ENCODE assay signal across 9 mouse cellular contexts in genomic region chr3:145292337-145293134, GRCm38 (mm10). TPM values are rescaled to one million over a fixed set of nuclear protein-coding genes. Genes with fewer than 3 reads are reported as not detected.
DNase-seq lines count a peak whose midpoint lies in the region; ATAC-seq and TF ChIP-seq lines count a peak whose summit lies in the region.
"Had no signal": no experiment of that assay in that cellular context is flagged by ENCODE, and none has a peak within 500 bp of the region (broad histone marks: within the 10 kb centered on the region; RNA-seq: fewer than 3 reads in every experiment).

Gene Col24a1 (plus strand): TSS chr3:145292472.

- H3K9me3 ChIP-seq in heart, embryonic 12.5 days (replicated peaks) = no peaks in the 10 kb centered on the region
- no peaks in the 10 kb centered on the region for H3K9me3 ChIP-seq in limb, embryonic 10.5 days (replicated peaks)

- H3K4me1 ChIP-seq in kidney, adult 2 months (ENCODE audit: control insufficient read depth, insufficient read depth, low read length) = no peaks in the 10 kb centered on the region
- H3K4me1 ChIP-seq in heart, embryonic 12.5 days (replicated peaks) = peaks cover 23% of the 10 kb centered on the region
- H3K4me1 ChIP-seq in limb, embryonic 10.5 days = peaks cover 25% of the 10 kb centered on the region

- no peaks in the 10 kb centered on the region for H3K36me3 ChIP-seq in kidney, adult 2 months (ENCODE audit: control insufficient read depth, insufficient read depth, low read length)
- no peaks in the 10 kb centered on the region for H3K36me3 ChIP-seq in heart, embryonic 12.5 days
- H3K36me3 ChIP-seq in limb, embryonic 10.5 days = no peaks in the 10 kb centered on the region
- H3K36me3 ChIP-seq in myocyte (ENCODE audit: control insufficient read depth, insufficient read depth) = no peaks in the 10 kb centered on the region

- H3ac ChIP-seq in myocyte (ENCODE audit: control insufficient read depth, insufficient read length) = no peak within 1 kb of the TSS

- 9% methylated on average over 22 of the region's 22 CpGs for WGBS in kidney, adult 2 months
- 2% methylated on average over 22 of the region's 22 CpGs for WGBS in heart, embryonic 12.5 days
- under 1% methylated on average over 22 of the region's 22 CpGs for WGBS in limb, embryonic 10.5 days

- no peaks in the 10 kb centered on the region for H3K27me3 ChIP-seq in kidney, adult 2 months (replicated peaks; ENCODE audit: control insufficient read depth, insufficient read depth, low read length)
- peaks cover 12% of the 10 kb centered on the region for H3K27me3 ChIP-seq in heart, embryonic 12.5 days (replicated peaks)
- peaks cover 12% of the 10 kb centered on the region; the same call in 1 of the 2 replicates for H3K27me3 ChIP-seq in limb, embryonic 10.5 days (ENCODE audit: low read depth, poor library complexity, severe bottlenecking)
- H3K27me3 ChIP-seq in myocyte (ENCODE audit: control insufficient read depth, insufficient read depth, insufficient read length) = no peaks in the 10 kb centered on the region

- peak; percentile 31; the same call in 1 of the 2 replicates for ATAC-seq in heart, embryonic 12.5 days (ENCODE audit: insufficient number of reproducible peaks, low FRiP score)
- ATAC-seq: Patski had no signal

- DNase-seq in kidney, adult 2 months = no peak
- no peak for DNase-seq in kidney, adult 8-10 months
- peak; percentile 76 for DNase-seq in embryo, embryonic 10 days (ENCODE audit: low spot score)
- peak; percentile 72 for DNase-seq in limb, embryonic 10.5 days (ENCODE audit: low spot score)
- DNase-seq in thymus, postnatal 10 days (ENCODE audit: low spot score in 2 of 2) = no peak
- DNase-seq in adipocyte (ENCODE audit: low spot score) = no peak

- TF ChIP-seq POLR2A in kidney, adult 2 months (IDR thresholded peaks at IDR 0.05; ENCODE audit: low read depth, low read length) = no peak
- no peak for TF ChIP-seq POLR2A in myocyte (IDR thresholded peaks at IDR 0.05; ENCODE audit: insufficient read length, low read depth)

- H3K4me3 ChIP-seq in kidney, adult 2 months (ENCODE audit: insufficient read depth, low read depth, low read length) = peak within 1 kb of the TSS; percentile 22
- H3K4me3 ChIP-seq in heart, embryonic 12.5 days = peak within 1 kb of the TSS; percentile 55
- H3K4me3 ChIP-seq in limb, embryonic 10.5 days = peak within 1 kb of the TSS; percentile 57
- peak within 1 kb of the TSS; percentile 18 for H3K4me3 ChIP-seq in myocyte

- no peaks in the 10 kb centered on the region for H3K79me2 ChIP-seq in myocyte (ENCODE audit: control insufficient read depth, insufficient read depth)

- H3K4me2 ChIP-seq in heart, embryonic 12.5 days = peak within 1 kb of the TSS; percentile 99
- H3K4me2 ChIP-seq in myocyte (ENCODE audit: low read depth) = peak within 1 kb of the TSS; percentile 98

- H3K9ac ChIP-seq in heart, embryonic 12.5 days = peak within 1 kb of the TSS; percentile 71

- no peak within 1 kb of the TSS for H3K27ac ChIP-seq in kidney, adult 2 months (ENCODE audit: insufficient read depth, low read depth, low read length)
- H3K27ac ChIP-seq in heart, embryonic 12.5 days (ENCODE audit: poor library complexity, severe bottlenecking) = no peak within 1 kb of the TSS
- peak within 1 kb of the TSS; percentile 76 for H3K27ac ChIP-seq in limb, embryonic 10.5 days

- no peak for TF ChIP-seq CTCF in kidney, adult 2 months (conservative IDR thresholded peaks at IDR 0.05; ENCODE audit: insufficient read depth, insufficient read length, low read depth, low read length)

TF ChIP-seq in myocyte, 11 proteins besides CTCF, POLR2A, EP300 and RAD21:
- TF ChIP-seq MAX (IDR thresholded peaks at IDR 0.05; ENCODE audit: low read depth) (no peak), CEBPB (IDR thresholded peaks at IDR 0.05; ENCODE audit: insufficient read depth, poor library complexity, severe bottlenecking) (no peak), REST (IDR thresholded peaks at IDR 0.05; ENCODE audit: insufficient read depth, insufficient read length) (no peak), TCF12 (IDR thresholded peaks at IDR 0.05; ENCODE audit: insufficient read depth, poor library complexity, severe bottlenecking) (no peak), USF1 (IDR thresholded peaks at IDR 0.05; ENCODE audit: low read depth) (no peak), TCF3 (IDR thresholded peaks at IDR 0.05; ENCODE audit: insufficient read length, low read depth) (no peak), SRF (IDR thresholded peaks at IDR 0.05; ENCODE audit: control insufficient read depth, insufficient read length, low read depth) (no peak), POLR2AphosphoS2 (IDR thresholded peaks at IDR 0.05; ENCODE audit: insufficient read length, low read depth) (no peak), MYOG (IDR thresholded peaks at IDR 0.05; ENCODE audit: control insufficient read depth in 1 of 3, insufficient read depth in 1 of 3, insufficient read length in 2 of 3, low read depth in 2 of 3) (peak in 1 of 3 experiments; percentile 54), MYOD1 (IDR thresholded peaks at IDR 0.05; ENCODE audit: control insufficient read depth in 1 of 3, insufficient read length in 2 of 3, low read depth in 2 of 3) (peak in 2 of 3 experiments; percentile 12 to 21), E2F4 (IDR thresholded peaks at IDR 0.05; ENCODE audit: insufficient read depth) (no peak)
TF ChIP-seq in myocyte: peak in this region for 2.

RNA-seq across cellular contexts. Expression of gene Col24a1, which starts in this region (rescaled TPM):
- 0.20 and 0.22 TPM in 2 replicates for polyA plus RNA-seq in kidney, adult 2 months (2012; rRNA removed)
- polyA plus RNA-seq in heart, embryonic 12.5 days (2016; fragmentation: Nextera tagmentation; extraction: Ambion mirVana) = 0.46 and 0.80 TPM in 2 replicates
- polyA plus RNA-seq in limb, embryonic 10.5 days (2016; fragmentation: Nextera tagmentation; extraction: Ambion mirVana) = 0.73 and 1.0 TPM in 2 replicates
- 0.40 TPM for polyA plus RNA-seq in myocyte (2012; fragmentation: generic; extraction: Trizol)

Comparison
In these comparisons a context has a peak if more than half of its experiments do, and no peak if none do; other contexts are left out.
1. Peak in ATAC-seq, H3K4me3 ChIP-seq, H3K9ac ChIP-seq and H3K4me2 ChIP-seq in heart, embryonic 12.5 days; RNA of the gene not detected or under 1 TPM.
2. DNase-seq: peak in embryo, embryonic 10 days (single experiment) and limb, embryonic 10.5 days (single experiment); none in kidney, adult 2 months (single experiment), kidney, adult 8-10 months (0 of 2), thymus, postnatal 10 days (0 of 2) and adipocyte (single experiment).
3. Peak in every context shown above with its lines, with median percentiles within 50 percentile points of each other: H3K4me3 ChIP-seq.